In genomic region chr2:14054716-14055115, GRCm38 (mm10) we compare ENCODE assay signal across 8 mouse cellular contexts. TPM values are rescaled to one million over a fixed set of nuclear protein-coding genes. Genes with fewer than 3 reads are reported as not detected.
A peak's percentile ranks its signal among the peaks of the same experiment; 100 is the strongest.
DNase-seq lines count a peak whose midpoint lies in the region; ATAC-seq and TF ChIP-seq lines count a peak whose summit lies in the region.

No protein-coding gene starts in this region.

- intact Hi-C loops in left cerebral cortex, postnatal 10 days (cut with DNase I), result loop anchor here (10.0 kb wide), 1 partner anchor 650 kb away; no protein-coding TSS in a partner anchor

- no peak overlapping the region for H3K27ac ChIP-seq in kidney, adult 2 months (ENCODE audit: insufficient read depth, low read depth, low read length)
- peak overlapping the region; percentile 87 for H3K27ac ChIP-seq in hindbrain, postnatal 0 days
- H3K27ac ChIP-seq in midbrain, embryonic 15.5 days, result peak overlapping the region; percentile 98

- no peak for TF ChIP-seq CTCF in kidney, adult 2 months (conservative IDR thresholded peaks at IDR 0.05; ENCODE audit: insufficient read depth, insufficient read length, low read depth, low read length)
- TF ChIP-seq CTCF in hindbrain, postnatal 0 days (IDR thresholded peaks at IDR 0.05; ENCODE audit: low read depth), result no peak

- no peaks in the 10 kb centered on the region for H3K27me3 ChIP-seq in kidney, adult 2 months (replicated peaks; ENCODE audit: control insufficient read depth, insufficient read depth, low read length)
- H3K27me3 ChIP-seq in hindbrain, postnatal 0 days (ENCODE audit: insufficient read depth, low read length), result no peaks in the 10 kb centered on the region
- H3K27me3 ChIP-seq in midbrain, embryonic 15.5 days (replicated peaks), result no peaks in the 10 kb centered on the region

- H3K36me3 ChIP-seq in kidney, adult 2 months (ENCODE audit: control insufficient read depth, insufficient read depth, low read length), result no peaks in the 10 kb centered on the region
- no peaks in the 10 kb centered on the region for H3K36me3 ChIP-seq in hindbrain, postnatal 0 days (ENCODE audit: insufficient read depth, low read length)
- no peaks in the 10 kb centered on the region for H3K36me3 ChIP-seq in midbrain, embryonic 15.5 days (replicated peaks)

- TF ChIP-seq POLR2A in kidney, adult 2 months (IDR thresholded peaks at IDR 0.05; ENCODE audit: low read depth, low read length), result no peak

- no peak for DNase-seq in kidney, adult 2 months
- no peak for DNase-seq in kidney, adult 8-10 months
- DNase-seq in c-Kit-positive CD71-positive TER-119-positive erythroid progenitor cells, embryonic 14.5 days (ENCODE audit: low spot score), result peak; percentile 39
- no peak for DNase-seq in hindbrain, postnatal 0 days (ENCODE audit: low spot score)
- no peak for DNase-seq in cerebellum, postnatal 4 days (ENCODE audit: low spot score in 2 of 2)
- DNase-seq in left cerebral cortex, postnatal 10 days (ENCODE audit: extremely low spot score in 1 of 2, low spot score in 2 of 2), result no peak
- no peak for DNase-seq in cerebellum, adult 9-10 months

- H3K9me3 ChIP-seq in hindbrain, postnatal 0 days (ENCODE audit: low read length), result no peaks in the 10 kb centered on the region
- H3K9me3 ChIP-seq in midbrain, embryonic 15.5 days, result no peaks in the 10 kb centered on the region

- peak overlapping the region; percentile 90 for H3K4me3 ChIP-seq in kidney, adult 2 months (ENCODE audit: insufficient read depth, low read depth, low read length)
- peak overlapping the region; percentile 77 for H3K4me3 ChIP-seq in hindbrain, postnatal 0 days (ENCODE audit: low read length)
- peak overlapping the region; percentile 87 for H3K4me3 ChIP-seq in midbrain, embryonic 15.5 days

- 12% methylated on average over 6 of the region's 6 CpGs for WGBS in kidney, adult 2 months
- WGBS in hindbrain, postnatal 0 days, result 6% methylated on average over 6 of the region's 6 CpGs
- 6% methylated on average over 6 of the region's 6 CpGs for WGBS in midbrain, embryonic 15.5 days

- H3K9ac ChIP-seq in hindbrain, postnatal 0 days (replicated peaks; ENCODE audit: low read length), result peak overlapping the region; percentile 70
- peak overlapping the region; percentile 77 for H3K9ac ChIP-seq in midbrain, embryonic 15.5 days

- H3K4me2 ChIP-seq in hindbrain, postnatal 0 days (ENCODE audit: low read depth, low read length), result peak overlapping the region; percentile 75
- peak overlapping the region; percentile 85 for H3K4me2 ChIP-seq in midbrain, embryonic 15.5 days

- ATAC-seq in hindbrain, postnatal 0 days, result no peak
- ATAC-seq in midbrain, embryonic 15.5 days (replicated peaks), result peak; percentile 35

- H3K4me1 ChIP-seq in kidney, adult 2 months (ENCODE audit: control insufficient read depth, insufficient read depth, low read length), result no peaks in the 10 kb centered on the region; the same call in 1 of the 2 replicates
- H3K4me1 ChIP-seq in hindbrain, postnatal 0 days (ENCODE audit: insufficient read depth, low read length), result no peaks in the 10 kb centered on the region
- H3K4me1 ChIP-seq in midbrain, embryonic 15.5 days, result peaks cover 17% of the 10 kb centered on the region

RNA-seq across cellular contexts. Expression of gene Hacd1, which starts 1.2 kb away (rescaled TPM):
- polyA plus RNA-seq in kidney, adult 2 months (2012; rRNA removed), result 20.4 and 22.4 TPM in 2 replicates
- total RNA-seq in hindbrain, postnatal 0 days (2014; rRNA removed), result 59.8 and 67.6 TPM in 2 replicates
- polyA plus RNA-seq in hindbrain, postnatal 0 days (2015; fragmentation: Nextera tagmentation; extraction: Ambion mirVana), result 87.7 and 88.5 TPM in 2 replicates
- 71.6 and 73.2 TPM in 2 replicates for polyA plus RNA-seq in midbrain, embryonic 15.5 days (2015; fragmentation: Nextera tagmentation; extraction: Ambion mirVana)
- 10 to 100 TPM; 35.3 to 35.6 TPM for total RNA-seq in left cerebral cortex, postnatal 10 days (2021)

RNA-seq across cellular contexts. Expression of gene Stam, which starts 19.2 kb away (rescaled TPM):
- polyA plus RNA-seq in kidney, adult 2 months (2012; rRNA removed), result 14.0 and 14.2 TPM in 2 replicates
- 75.8 and 85.6 TPM in 2 replicates for total RNA-seq in hindbrain, postnatal 0 days (2014; rRNA removed)
- 90.0 and 95.9 TPM in 2 replicates for polyA plus RNA-seq in hindbrain, postnatal 0 days (2015; fragmentation: Nextera tagmentation; extraction: Ambion mirVana)
- 129 and 133 TPM in 2 replicates for polyA plus RNA-seq in midbrain, embryonic 15.5 days (2015; fragmentation: Nextera tagmentation; extraction: Ambion mirVana)
- total RNA-seq in left cerebral cortex, postnatal 10 days (2021), result 100 to 1,000 TPM in 1 of 2 experiments, 10 to 100 TPM in 1; 92.6 to 102 TPM
